Mouse (Mus musculus) heart, postnatal 0 days (tissue): ENCODE results near the gene BC049762. TPM values are rescaled to one million over a fixed set of nuclear protein-coding genes. Genes with fewer than 3 reads are reported as not detected.

Experiments used
- ATAC-seq: fragments of 200-750 bp; cut with Nextera tagmentation; 2 replicates; pipeline ENCODE4 v1.8.0; 2017; ENCODE audit warnings: low read depth, moderate number of reproducible peaks, moderate library complexity; ENCODE audit not compliant: insufficient read depth
- DNase-seq: peaks from one replicate; pipeline ENCODE4 v3.0.0-alpha.2; 2016; ENCODE audit warnings: low spot score
- H3K27ac ChIP-seq: fragments of 300-500 bp; sonication (generic); 2 replicates; pipeline ENCODE4 v1.5.1; 2014; ENCODE audit warnings: low read depth, mild to moderate bottlenecking
- H3K27me3 ChIP-seq: fragments of 300-500 bp; sonication (generic); 2 replicates; pipeline ENCODE4 v1.6.1; 2014; ENCODE audit warnings: low read length, mixed read lengths; ENCODE audit not compliant: control insufficient read depth, insufficient read depth
- H3K36me3 ChIP-seq: fragments of 300-500 bp; sonication (generic); replicated peaks from 2 replicates; pipeline ENCODE4 v1.6.1; 2014; ENCODE audit warnings: low read length, mixed read lengths; ENCODE audit not compliant: control insufficient read depth, insufficient read depth
- H3K4me1 ChIP-seq: fragments of 300-500 bp; sonication (generic); 2 replicates; pipeline ENCODE4 v1.6.1; 2014; ENCODE audit warnings: antibody characterized with exemption; ENCODE audit not compliant: control insufficient read depth, insufficient read depth
- H3K4me2 ChIP-seq: fragments of 300-500 bp; sonication (generic); 2 replicates; pipeline ENCODE4 v1.6.1; 2014; ENCODE audit warnings: low read depth, mild to moderate bottlenecking, low read length, moderate library complexity
- H3K4me3 ChIP-seq: fragments of 300-500 bp; sonication (generic); 2 replicates; pipeline ENCODE4 v1.5.1; 2014; ENCODE audit warnings: low read depth, low read length
- H3K9ac ChIP-seq: fragments of 300-500 bp; sonication (generic); replicated peaks from 2 replicates; pipeline ENCODE4 v1.6.1; 2014; ENCODE audit warnings: low read depth, low read length, mixed read lengths
- H3K9me3 ChIP-seq: fragments of 300-500 bp; sonication (generic); replicated peaks from 2 replicates; pipeline ENCODE4 v1.6.1; 2016; ENCODE audit warnings: low read length; ENCODE audit not compliant: control insufficient read depth
- CTCF ChIP-seq: IDR thresholded peaks from 2 replicates; pipeline ENCODE4 v1.5.1; 2016; ENCODE audit warnings: antibody characterized with exemption, control low read depth, low read depth
- EP300 ChIP-seq: IDR thresholded peaks from 2 replicates; pipeline ENCODE4 v1.6.1; 2016; ENCODE audit warnings: antibody characterized with exemption, low read depth
- WGBS: fragments of 180-500 bp; shearing (Covaris S2); extraction: QIAGEN DNeasy Blood & Tissue Kit; methylation state at CpG from one replicate; pipeline ENCODE4 v1.1.7; 2014; 5-methylcytosine and 5-hydroxymethylcytosine counted together
- polyA plus RNA-seq: library from polyadenylated mRNA; unstranded; fragments of >200 nt; fragmentation: Nextera tagmentation; extraction: Ambion mirVana; gene quantifications from 2 replicates; pipeline ENCODE4 v1.2.1, GENCODE M21; 2015
- total RNA-seq: library from RNA; depleted of rRNA; stranded (reverse); fragments of >200 nt; gene quantifications from 2 replicates; pipeline ENCODE4 v1.2.3, GENCODE M21; 2014; ENCODE audit warnings: low replicate concordance

Gene BC049762
- total and polyA plus RNA-seq, 2 experiments from 2014 or later = 0.41 TPM; not detected in 1

- Histone ChIP-seq H3K36me3 (peaks cover 77% of the 10 kb centered on the region), H3K4me1 (no peaks in the 10 kb centered on the region), H3K4me2 (no peak overlapping the region), H3K27me3 (no peaks in the 10 kb centered on the region), H3K9me3 (no peaks in the 10 kb centered on the region), H3K27ac (no peak overlapping the region), H3K4me3 (no peak overlapping the region), H3K9ac (no peak overlapping the region)
- no peak for ATAC-seq
- no peak for TF ChIP-seq EP300
- TF ChIP-seq CTCF = no peak
- DNase-seq = no peak
- WGBS = 94% methylated on average over 1 of the region's 1 CpGs
Measured at GRCm38 (mm10) chr11:51274418-51274817, 11.6 kb upstream of the BC049762 start.

- H3K4me1 ChIP-seq = peaks cover 18% of the 10 kb centered on the region
- no peak overlapping the region for H3K4me3 ChIP-seq
- no peaks in the 10 kb centered on the region for H3K27me3 ChIP-seq
- no peak for TF ChIP-seq EP300
- peak; percentile 64 for TF ChIP-seq CTCF
- peaks cover 12% of the 10 kb centered on the region for H3K36me3 ChIP-seq
- H3K9ac ChIP-seq = no peak overlapping the region
- peak overlapping the region; percentile 87 for H3K4me2 ChIP-seq
- 43% methylated on average over 3 of the region's 3 CpGs for WGBS
- DNase-seq (peak; percentile 51), ATAC-seq (no peak)
- H3K27ac ChIP-seq = no peak overlapping the region
- no peaks in the 10 kb centered on the region for H3K9me3 ChIP-seq
Measured at GRCm38 (mm10) chr11:51265326-51265725, 2.5 kb upstream of the BC049762 start.

GRCm38 (mm10) chr11:51264352-51264751, 1.5 kb upstream of the BC049762 start:
- no peak for ATAC-seq
- Histone ChIP-seq H3K9me3 (no peaks in the 10 kb centered on the region), H3K4me3 (peak overlapping the region; percentile 88), H3K9ac (0 out of 2 replicates have a peak overlapping the region, but pooled peaks have one; percentile 28), H3K36me3 (peaks cover 8% of the 10 kb centered on the region; the same call in 1 of the 2 replicates), H3K27ac (peak overlapping the region; percentile 99; the same call in 1 of the 2 replicates), H3K27me3 (no peaks in the 10 kb centered on the region), H3K4me1 (peaks cover 18% of the 10 kb centered on the region), H3K4me2 (peak overlapping the region; percentile 87)
- DNase-seq = peak; percentile 63
- TF ChIP-seq EP300 = no peak
- 6% methylated on average over 6 of the region's 6 CpGs for WGBS

GRCm38 (mm10) chr11:51263286-51263831, 513 bp upstream of the BC049762 start:
- peak overlapping the region; percentile 87 for H3K4me2 ChIP-seq
- H3K4me1 ChIP-seq = peaks cover 18% of the 10 kb centered on the region
- no peak for TF ChIP-seq EP300
- no peak for TF ChIP-seq CTCF
- peaks cover 6% of the 10 kb centered on the region; the same call in 1 of the 2 replicates for H3K36me3 ChIP-seq
- peak overlapping the region; percentile 88 for H3K4me3 ChIP-seq
- peak overlapping the region; percentile 99 for H3K27ac ChIP-seq
- peak overlapping the region; percentile 91 for H3K9ac ChIP-seq
- DNase-seq = peak; percentile 57
- ATAC-seq = peak; percentile 71
- H3K27me3 ChIP-seq = no peaks in the 10 kb centered on the region
- H3K9me3 ChIP-seq = no peaks in the 10 kb centered on the region
- WGBS = under 1% methylated on average over 50 of the region's 50 CpGs

GRCm38 (mm10) chr11:51261680-51262219, 1.1 kb downstream of the BC049762 start, which contains the start of gene Clk4:
TSS of gene Clk4 (plus strand) at chr11:51261730.
- DNase-seq (no peak), ATAC-seq (no peak)
- peak within 1 kb of the TSS; percentile 88 for H3K4me3 ChIP-seq
- H3K36me3 ChIP-seq = 0 out of 2 replicates have a peak, but pooled peaks cover 4% of the 10 kb centered on the region
- H3K9me3 ChIP-seq = no peaks in the 10 kb centered on the region
- peaks cover 18% of the 10 kb centered on the region for H3K4me1 ChIP-seq
- peak within 1 kb of the TSS; percentile 99 for H3K27ac ChIP-seq
- no peak for TF ChIP-seq EP300
- no peak for TF ChIP-seq CTCF
- WGBS = 75% methylated on average over 3 of the region's 3 CpGs
- peak within 1 kb of the TSS; percentile 59 for H3K9ac ChIP-seq
- H3K27me3 ChIP-seq = no peaks in the 10 kb centered on the region
- H3K4me2 ChIP-seq = peak within 1 kb of the TSS; percentile 87

- WGBS = 77% methylated on average over 4 of the region's 4 CpGs
- ATAC-seq (no peak), DNase-seq (no peak)
- H3K9me3 ChIP-seq = no peaks in the 10 kb centered on the region
- H3K27me3 ChIP-seq = no peaks in the 10 kb centered on the region
- H3K4me1 ChIP-seq = no peaks in the 10 kb centered on the region
- H3K9ac ChIP-seq = no peak overlapping the region
- TF ChIP-seq EP300 (no peak), CTCF (no peak)
- H3K4me3 ChIP-seq = no peak overlapping the region
- H3K4me2 ChIP-seq = no peak overlapping the region
- H3K27ac ChIP-seq = no peak overlapping the region
- no peaks in the 10 kb centered on the region for H3K36me3 ChIP-seq
Measured at GRCm38 (mm10) chr11:51257006-51257405, 5.8 kb downstream of the BC049762 start.
